ENCODE assay signal across 12 mouse cellular contexts in genomic region chr9:52539086-52539485, GRCm38 (mm10).
"Had no signal": no experiment of that assay in that cellular context is flagged by ENCODE, and none has a peak within 500 bp of the region (broad histone marks: within the 10 kb centered on the region; RNA-seq: fewer than 3 reads in every experiment).

No protein-coding gene starts in this region.

- DNase-seq: liver, postnatal 0 days; lung, adult 2 months; lung, postnatal 4 days; midbrain, embryonic 14.5 days; retina, postnatal 1 day; right cerebral cortex, adult 18-20 months; right cerebral cortex, postnatal 25 days; right cerebral cortex, postnatal 4 days; spleen, adult 18-20 months; thymus, adult 2 months; thymus, postnatal 25 days; thymus, postnatal 4 days had no signal
